Mouse (Mus musculus) heart, postnatal 4 days (tissue): ENCODE measurements around the gene Gngt1. TPM values are rescaled to one million over a fixed set of nuclear protein-coding genes. Genes with fewer than 3 reads are reported as not detected.

Source experiments
- DNase-seq: peaks from one replicate; pipeline ENCODE4 v3.0.0; 2021
- total RNA-seq, 2 experiments: library from RNA; stranded (reverse); gene quantifications; 2 replicates each; pipeline ENCODE4 v1.2.3; 2021

Gene Gngt1
- total RNA-seq: not detected

DNA sequence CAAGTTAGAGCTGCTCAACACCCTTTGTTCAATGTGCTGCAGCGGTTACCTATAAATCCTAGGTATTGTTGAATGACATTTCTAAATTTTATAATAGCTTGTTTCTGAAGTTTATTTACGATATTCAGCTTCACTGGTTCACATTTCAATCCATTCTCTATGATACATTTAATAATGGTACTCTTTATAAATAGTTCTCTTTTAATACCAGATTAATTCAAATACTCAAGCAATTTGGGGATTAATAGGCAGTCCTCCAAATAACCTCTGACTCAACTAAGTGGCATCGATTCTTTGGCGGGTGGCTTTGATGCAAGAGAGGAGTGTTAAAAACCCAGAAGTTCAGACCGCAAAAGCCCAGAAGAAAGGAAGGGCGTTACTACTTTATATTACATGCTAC is at the start of gene Gngt1:
Gngt1 (plus strand) TSS at position 301 of the 400 bp plus-strand sequence.
- no peak for DNase-seq

DNA sequence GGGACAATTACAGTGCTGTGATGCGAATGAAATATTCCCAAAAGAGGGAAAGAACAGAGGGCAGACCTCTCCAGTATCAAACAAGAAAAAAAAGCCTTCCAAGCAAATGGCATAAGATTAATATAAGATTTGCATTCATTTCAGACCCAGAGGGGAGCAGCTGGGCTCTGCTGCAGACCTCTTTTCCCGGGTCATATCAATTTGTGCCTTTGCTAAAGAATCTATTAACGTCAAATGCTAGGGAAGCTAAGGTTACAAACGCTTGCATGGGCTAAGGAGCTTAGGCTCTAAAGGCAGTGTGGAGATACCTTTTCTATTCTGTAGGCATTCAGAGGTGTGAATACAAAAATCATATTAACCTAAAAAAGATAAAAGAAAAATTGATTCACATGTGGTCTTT is 38.6 kb upstream of the Gngt1 start:
- no peak for DNase-seq

DNA sequence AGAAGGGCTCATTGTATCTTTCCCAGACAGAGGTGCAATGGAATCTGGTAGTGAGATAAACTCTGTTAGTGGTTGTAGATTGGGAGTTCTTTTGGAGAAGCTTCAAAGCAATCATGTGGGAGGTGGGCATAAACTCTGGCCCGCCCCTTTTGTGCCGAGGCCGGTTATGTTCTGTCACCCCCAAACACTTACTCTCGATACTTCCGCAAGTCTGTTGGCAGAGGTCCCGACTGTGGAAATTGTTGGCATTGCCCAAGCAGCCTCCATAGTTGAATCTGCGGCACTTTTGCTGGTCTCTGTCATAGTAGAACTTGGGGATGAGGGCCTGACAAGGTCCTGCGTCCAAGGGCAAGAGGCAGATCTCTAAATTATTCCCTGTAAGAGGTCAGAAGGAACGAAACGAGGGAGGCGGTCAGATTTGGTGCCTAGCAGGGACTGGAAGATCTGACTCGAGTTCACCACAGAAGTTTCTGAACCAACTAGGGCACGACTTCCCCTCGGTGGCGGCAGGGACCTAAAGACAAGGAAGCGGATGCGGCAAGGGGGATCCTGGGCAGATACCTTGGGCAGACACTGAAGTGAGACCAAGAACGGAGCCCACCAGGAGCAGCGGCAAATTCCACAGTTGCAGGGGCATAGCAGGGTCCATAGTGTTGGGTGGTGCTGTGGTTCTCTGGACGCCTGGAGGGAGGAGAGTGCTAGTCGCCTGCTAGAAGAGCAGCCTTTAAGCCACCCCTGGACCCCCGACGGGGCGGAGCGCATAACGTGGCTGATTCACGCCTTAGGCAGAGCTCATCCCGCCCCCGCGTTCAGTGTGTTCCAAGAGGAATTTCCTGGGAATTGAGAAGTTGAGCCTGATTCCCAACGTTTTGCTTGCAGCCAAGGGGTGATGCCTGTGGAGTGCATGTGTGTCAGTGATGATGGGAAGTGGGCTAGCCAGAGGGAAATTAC is 25.6 kb upstream of the Gngt1 start:
- peak; percentile 60 for DNase-seq

DNA sequence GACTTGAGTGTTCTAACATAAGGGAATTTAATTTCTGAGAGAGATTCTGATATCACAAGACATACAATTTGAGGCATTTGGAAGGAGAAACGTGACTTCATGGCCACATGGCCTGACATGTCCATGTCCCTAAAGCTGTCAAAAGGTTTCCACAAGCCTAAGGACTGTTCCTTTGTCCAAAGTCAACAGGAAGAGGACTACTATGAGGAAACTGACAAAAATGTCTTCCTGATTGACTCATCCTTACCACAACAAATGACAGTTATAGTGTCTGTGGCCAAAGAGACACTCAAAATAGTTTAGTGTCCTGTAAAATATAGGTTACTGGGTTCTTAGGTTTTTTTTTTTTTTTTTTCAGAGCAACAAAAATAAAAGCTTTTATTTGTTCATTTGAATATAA is 19.9 kb upstream of the Gngt1 start:
- DNase-seq: no peak

DNA sequence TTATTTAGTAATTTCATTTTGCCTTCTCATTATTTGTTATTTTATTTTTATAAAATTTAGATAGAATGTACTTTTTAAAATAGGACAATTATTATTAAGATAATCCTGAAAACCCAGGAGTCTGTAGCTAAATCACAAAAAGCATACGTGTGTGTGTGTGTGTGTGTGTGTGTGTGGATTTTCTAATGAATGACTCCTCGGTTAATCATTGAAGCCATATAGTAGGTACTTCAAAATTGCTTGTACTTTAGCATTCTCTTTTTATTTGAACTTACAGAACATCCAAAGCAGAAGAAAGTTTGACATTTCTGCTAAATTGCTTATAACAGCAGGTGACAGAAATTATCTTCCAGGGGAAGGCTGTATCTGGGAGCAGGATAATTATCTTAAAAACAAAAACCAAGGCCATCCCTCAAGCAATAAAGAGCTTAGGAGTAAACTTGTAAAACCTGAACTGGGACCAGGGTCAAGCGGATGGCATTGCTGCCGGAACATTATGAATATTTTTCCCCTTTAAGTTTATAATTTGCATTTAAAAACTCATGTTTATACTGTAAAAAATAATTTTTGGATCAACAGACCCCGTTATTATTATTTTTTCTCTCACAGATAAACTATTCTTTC is 10.8 kb upstream of the Gngt1 start:
- DNase-seq: no peak

DNA sequence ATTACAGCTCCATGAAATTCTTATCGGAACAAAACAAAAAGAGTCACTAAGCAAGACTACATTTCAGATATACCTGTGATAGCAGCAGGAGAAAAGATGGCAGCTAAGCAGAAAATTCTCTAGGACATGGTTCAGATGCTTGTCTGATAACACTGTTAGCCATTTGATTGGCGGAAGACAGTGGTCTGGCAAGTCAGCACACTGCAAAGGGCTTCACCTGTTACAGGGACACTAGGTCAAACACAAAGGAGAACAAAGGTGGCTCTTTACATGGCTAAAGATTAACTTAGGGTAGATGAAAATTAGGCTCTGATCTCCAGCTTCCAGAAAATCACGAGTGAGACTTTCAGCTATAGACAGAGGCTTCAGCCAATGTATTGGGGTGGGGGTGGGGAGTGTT is 4.8 kb upstream of the Gngt1 start, which contains the start of gene Tfpi2:
Tfpi2 (minus strand) TSS at position 170 of the 400 bp plus-strand sequence.
- DNase-seq: no peak

DNA sequence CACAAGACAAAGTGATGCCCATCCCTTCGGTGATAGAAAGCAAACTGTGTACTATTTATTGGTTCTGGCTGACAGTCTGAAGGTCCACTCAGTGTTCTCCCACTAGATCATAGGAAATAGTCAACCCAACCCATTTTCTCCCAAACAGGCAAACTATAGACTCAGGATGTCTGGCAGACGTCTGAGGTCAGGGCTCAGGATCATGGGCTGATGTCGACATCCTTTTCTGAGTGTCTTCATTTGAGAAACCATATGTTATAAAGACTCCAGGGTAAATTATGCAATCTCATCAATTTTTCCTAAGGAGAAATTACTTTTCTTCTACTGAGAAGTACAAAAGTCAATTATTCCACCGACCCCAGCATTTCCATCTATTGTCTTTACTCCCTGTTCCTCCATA is 4.5 kb downstream of the Gngt1 start:
- DNase-seq: no peak

DNA sequence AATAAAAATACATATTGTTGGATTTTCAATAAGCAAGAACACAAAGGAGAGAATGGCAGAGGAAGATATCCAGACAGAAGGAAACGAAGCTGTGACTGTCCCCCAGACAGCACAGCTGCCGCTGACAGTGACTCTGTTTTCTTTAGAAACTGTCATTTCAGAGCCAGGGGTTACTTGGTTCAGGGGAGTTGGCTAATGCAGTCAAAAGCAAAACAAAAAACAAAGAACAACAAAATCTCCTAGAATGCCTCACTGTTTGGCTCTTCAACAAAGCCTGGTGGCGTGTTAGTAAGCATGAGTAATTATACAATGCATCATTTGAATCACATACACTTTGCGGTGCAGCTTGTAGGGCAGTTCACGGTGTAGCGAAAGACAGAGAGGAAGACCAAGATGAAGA is 5.7 kb downstream of the Gngt1 start:
- no peak for DNase-seq

DNA sequence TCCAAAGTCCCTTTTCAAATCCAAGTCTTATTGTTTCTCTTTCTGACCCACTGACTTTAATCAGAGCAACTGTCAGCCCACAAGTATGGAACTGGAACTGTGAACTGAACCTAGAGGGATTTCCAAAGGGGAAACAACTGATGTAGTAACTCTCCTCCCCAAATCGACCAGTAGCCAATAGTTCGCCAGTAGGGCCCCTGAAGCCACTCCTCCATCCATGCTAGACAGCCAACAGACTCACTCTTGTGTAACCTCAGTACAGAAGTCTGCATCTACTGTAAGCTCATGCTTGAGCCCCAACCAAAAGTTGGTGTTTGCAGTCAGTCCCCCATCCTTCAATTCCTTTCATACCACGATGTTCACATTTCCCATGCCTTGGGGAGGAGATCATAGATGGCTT is 7.1 kb downstream of the Gngt1 start:
- no peak for DNase-seq

DNA sequence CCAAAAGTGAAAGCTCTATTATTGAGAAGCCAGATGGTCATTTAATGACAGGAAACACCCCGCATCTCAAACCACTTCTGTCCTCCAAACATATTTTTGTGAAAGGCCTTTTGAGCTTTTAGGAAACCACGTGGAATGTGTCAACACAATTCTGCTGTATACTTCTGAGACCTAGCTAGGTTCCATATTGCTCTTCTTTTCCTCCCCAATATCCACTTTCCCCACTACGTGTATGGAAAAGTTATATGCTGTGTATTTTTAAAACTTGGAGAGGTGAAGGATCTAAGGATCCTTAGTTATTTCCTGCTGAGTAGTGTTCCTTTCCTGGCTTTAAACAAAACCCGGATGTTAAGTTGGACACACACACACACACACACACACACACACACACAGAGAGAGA is 9.9 kb downstream of the Gngt1 start:
- DNase-seq: no peak

DNA sequence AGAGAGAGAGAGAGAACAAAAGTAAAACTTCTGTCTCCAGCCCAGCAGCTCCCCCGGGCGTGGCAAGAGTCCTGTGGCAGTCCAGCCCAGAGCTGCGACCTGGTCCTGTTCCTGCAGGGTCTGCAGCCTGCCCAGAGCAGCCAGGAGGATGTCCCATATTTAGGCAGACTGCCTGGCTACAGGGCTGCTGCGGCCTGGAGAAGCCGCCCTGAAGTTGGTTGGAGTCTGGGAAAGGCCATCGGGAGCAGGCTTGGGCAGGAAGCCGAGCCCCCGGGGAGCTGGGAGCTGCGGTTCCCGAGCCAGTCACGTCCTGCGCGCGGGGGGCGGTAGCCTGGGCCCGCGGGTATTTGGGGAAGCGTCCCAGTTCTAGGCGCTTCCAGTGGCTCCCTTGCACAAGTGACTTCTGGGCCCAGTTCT is 10.3 kb downstream of the Gngt1 start, which contains the start of gene Gng11:
Gng11 (plus strand) TSS at position 15 of the 417 bp plus-strand sequence.
- DNase-seq: peak; percentile 87

DNA sequence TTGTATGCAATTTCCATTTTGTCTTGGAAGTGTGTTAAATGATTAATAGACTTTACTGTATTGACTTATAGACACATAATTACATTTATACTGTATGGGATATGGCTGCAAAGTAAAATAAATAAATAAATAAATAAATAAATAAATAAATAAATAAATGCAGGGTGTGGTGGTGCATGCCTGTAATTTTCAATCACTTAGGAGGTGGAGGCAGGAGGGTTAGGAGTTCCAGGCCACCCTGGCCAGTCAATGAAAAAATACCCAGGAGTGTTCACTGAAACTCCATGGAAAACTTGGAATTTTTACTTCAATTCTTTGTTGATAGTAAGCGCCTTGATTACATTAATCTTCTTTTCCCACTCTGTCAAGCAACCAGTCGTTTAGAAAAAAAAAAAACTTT is 11.2 kb downstream of the Gngt1 start:
- no peak for DNase-seq

DNA sequence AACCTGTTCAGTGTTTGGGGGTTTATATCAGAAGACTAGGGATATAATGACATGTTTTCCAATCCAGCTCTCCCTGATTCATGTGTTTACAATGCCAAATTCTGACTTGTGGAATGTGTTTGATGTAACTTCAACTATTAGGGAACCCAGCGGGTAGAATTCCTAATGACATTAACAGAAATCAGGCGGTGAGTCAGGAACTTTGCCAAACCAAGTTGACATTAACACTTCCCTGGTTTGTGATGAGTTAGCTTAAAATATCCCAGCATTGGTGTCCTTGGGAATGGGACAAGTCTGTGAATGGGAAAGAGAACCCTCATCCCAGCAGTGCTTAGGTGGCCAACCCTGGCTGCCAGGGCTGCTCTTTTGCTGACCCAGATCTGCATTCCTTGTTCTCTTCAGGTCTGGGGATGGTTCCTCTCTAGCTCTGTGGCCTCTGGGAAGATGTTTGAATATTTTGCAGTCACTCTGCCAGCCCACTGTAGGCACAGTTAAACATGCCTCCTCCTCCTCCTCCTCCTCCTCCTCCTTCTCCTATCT is 15.0 kb downstream of the Gngt1 start:
- peak; percentile 21 for DNase-seq

DNA sequence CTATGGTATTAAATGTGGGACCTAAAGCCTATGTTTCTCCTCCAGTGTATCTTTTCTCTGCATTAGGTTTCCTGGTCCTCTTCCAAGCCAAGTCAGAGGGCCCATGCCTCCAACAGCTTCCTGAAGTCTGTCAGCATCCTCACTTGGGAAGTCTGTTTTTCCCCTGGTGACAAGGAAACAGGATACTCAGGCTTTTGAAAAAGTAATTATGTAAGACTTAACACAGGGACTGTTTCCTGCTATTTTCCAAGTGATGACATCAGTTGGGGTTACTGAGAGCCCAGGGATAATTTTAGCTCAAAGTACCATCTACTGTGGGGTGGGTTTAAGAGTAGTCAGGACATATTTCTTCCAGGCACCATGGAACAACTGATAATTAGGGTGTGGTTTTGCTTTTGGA is 16.0 kb downstream of the Gngt1 start:
- DNase-seq: peak; percentile 19

DNA sequence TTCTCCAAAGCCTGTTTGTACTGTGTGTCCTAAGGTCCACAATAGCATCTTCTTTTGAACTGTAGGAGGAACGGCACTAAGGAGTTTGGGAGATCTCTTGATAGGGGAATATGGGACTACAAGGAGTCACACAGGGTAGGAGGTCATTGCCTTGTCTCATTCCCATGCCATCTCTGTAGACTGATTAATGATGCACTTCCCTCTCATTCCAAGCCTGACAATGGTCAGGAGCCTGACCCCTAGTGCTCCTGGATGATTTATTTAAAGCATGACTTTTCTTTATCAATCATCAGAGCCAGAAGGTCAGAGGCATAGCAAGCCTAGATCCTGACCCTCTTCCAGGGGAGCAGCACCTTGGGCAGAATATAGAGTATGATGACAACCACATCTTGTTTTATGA is 29.1 kb downstream of the Gngt1 start:
- DNase-seq: no peak

DNA sequence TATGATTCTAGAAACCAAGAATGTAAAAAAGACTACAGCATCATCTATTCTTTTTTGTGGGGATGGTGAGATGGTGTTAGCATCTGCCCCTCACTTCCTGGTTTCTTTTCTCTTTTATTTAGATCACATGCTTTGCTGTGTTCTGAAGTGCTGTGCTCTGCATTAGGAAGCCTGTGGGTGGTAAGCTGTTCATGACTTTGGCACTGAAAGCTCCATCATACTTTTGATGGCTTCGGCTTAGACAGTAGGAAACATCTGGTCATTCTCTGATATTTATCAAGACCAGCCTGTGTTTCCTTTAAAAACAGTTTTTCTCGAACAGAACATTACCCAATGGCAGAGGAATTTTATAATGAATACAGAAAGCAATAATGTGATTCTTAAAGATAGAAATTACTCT is 32.8 kb downstream of the Gngt1 start:
- no peak for DNase-seq

DNA sequence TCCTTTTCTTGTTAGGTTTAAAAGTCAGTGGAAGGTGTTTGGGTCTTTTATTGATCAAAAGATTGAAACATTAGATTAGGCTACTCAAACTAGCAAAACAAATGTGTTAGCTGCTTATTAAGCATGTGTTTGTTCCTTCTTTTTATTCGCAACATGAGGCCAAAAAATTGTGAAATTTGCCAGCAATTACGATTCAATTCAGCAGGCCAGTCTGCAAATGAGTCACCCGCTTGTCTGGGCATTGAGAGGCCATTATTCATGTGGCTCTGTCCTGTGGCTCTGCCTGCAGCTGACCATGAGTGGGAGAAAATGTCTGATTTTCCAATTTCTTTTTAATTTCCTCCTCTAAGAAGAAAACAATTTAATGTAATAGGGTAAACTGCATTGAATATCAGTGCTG is 37.4 kb downstream of the Gngt1 start:
- no peak for DNase-seq

DNA sequence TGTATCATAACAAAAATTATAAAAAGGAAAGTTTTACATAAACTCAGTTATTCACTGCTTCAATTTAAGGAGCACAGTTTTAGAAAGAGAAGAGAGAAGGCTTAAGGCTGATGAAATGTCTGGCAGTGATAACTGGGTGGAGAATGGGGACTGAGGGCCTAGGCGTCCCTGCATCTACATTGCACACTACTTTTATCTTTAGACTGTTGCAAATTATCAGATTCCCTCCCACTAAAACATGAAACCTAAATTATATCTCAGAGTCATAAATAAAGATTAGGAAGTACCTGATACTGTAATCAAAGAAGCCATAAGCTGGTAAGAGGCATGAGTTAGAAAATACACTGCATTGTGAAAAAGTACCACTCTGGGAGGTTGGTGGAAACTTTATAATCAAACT is 48.2 kb downstream of the Gngt1 start:
- no peak for DNase-seq

Other genes with a start within 250 kb of the Gngt1 start
- not detected for gene Calcr, start 229.1 kb upstream of the Gngt1 start, total RNA-seq
- gene Tfpi2, start 4.9 kb upstream of the Gngt1 start, total RNA-seq: 1 to 10 TPM; 2.1 to 2.5 TPM
- gene Gng11, start 10.1 kb downstream of the Gngt1 start, total RNA-seq: 100 to 1,000 TPM; 115 to 118 TPM
- 10 to 100 TPM; 19.8 to 22.2 TPM for gene Bet1, start 93.2 kb downstream of the Gngt1 start, total RNA-seq